Mouse (Mus musculus): ENCODE measurements at regions not wholly inside any gene's neighbourhood (a gene's known extent, or its start where the extent isn't known, plus 50 kb on each side); places are given as distances from the start of the nearest gene placed in this dataset.

DNA sequence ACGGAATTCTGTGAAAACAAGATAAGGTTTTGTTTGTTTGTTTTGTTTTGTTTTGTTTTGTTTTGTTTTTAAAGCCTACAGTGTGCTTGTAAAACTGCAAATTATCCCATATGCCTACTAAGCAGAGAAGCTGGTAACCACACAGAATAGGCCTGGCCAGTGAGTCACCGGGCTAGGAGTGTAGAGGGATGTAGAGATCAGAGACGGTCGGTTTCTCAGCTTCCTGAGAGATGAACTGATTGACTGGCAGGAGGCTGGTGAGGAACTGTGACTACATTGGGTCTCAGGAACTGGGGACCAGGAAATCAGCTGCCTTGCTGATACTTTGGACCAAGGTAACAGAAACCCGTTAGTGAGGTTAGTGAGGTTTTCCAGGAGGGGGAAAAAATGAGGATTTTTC is 100.6 kb upstream of the Hmga2 start:
- no peak overlapping the region for H3K27ac ChIP-seq (ENCODE audit: insufficient read depth, low read depth, low read length)
- TF ChIP-seq CTCF (IDR thresholded peaks at IDR 0.05; ENCODE audit: extremely low read depth, insufficient read length, insufficient replicate concordance, low read depth, low read length) = no peak
- no peak for TF ChIP-seq POLR2A (IDR thresholded peaks at IDR 0.05; ENCODE audit: low read depth, low read length)
- H3K27me3 ChIP-seq (ENCODE audit: control insufficient read depth, insufficient read depth, low read length) = no peaks in the 10 kb centered on the region
- 68% methylated on average over 5 of the region's 5 CpGs for WGBS
- H3K36me3 ChIP-seq (ENCODE audit: control insufficient read depth, insufficient read depth, low read length) = no peaks in the 10 kb centered on the region
- H3K4me3 ChIP-seq (ENCODE audit: low read depth, low read length) = no peak overlapping the region
- H3K4me1 ChIP-seq (ENCODE audit: control insufficient read depth, insufficient read depth, insufficient read length, low read length) = peaks cover 5% of the 10 kb centered on the region; the same call in 1 of the 2 replicates

DNA sequence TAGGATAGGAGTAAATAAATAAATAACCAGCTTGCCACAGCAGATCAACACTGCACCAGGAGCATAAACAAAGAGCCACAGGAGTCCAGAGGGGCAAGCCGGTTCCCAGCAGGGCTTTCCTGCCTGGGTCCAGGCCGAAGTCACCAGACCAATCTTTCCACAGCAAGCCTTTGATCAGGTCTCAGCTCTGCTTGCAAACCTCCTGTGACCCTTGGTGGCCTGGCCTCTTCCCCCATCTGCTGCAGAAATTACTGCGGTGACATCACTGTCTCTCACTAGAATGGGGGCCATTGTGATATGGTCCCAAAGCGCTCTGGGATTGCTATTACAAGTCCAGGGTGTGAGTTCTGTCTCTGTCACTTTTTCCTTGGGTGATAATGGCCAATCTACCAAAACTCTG is 99.9 kb upstream of the Hmga2 start:
- Histone ChIP-seq H3K36me3 (ENCODE audit: control insufficient read depth, insufficient read depth, low read length) (no peaks in the 10 kb centered on the region), H3K4me3 (ENCODE audit: low read depth, low read length) (no peak overlapping the region)
- WGBS = 83% methylated on average over 4 of the region's 4 CpGs

DNA sequence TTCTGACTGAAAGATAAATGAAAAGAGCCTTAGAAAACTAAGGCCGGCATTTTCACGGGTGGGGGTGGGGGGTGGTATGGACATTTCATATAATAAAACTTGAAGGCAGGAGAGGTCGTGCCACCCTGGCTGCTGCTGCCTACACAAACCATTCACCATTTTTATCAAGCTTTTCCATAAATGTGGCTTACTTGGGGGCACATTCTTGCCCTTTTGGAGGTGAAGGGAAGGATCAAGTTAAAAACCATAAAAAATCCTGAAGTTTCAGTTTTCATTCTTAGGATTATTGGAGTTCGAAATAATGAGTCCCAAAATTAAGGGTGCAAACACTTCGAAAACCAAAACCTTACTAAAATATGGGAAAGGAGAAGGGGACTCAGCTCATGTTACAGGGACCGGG is 95.1 kb upstream of the Hmga2 start:
- no peaks in the 10 kb centered on the region for H3K27me3 ChIP-seq (ENCODE audit: control insufficient read depth, insufficient read depth, low read length)

More for the DNA sequence above, 99.9 kb upstream of the Hmga2 start:
- H3K4me1 ChIP-seq (ENCODE audit: control insufficient read depth, insufficient read depth, insufficient read length, low read length) = no peaks in the 10 kb centered on the region
- no peak overlapping the region for H3K27ac ChIP-seq (ENCODE audit: insufficient read depth, low read depth, low read length)
- no peaks in the 10 kb centered on the region for H3K27me3 ChIP-seq (ENCODE audit: control insufficient read depth, insufficient read depth, low read length)
- TF ChIP-seq CTCF (IDR thresholded peaks at IDR 0.05; ENCODE audit: extremely low read depth, insufficient read length, insufficient replicate concordance, low read depth, low read length) = no peak
- no peak for TF ChIP-seq POLR2A (IDR thresholded peaks at IDR 0.05; ENCODE audit: low read depth, low read length)

DNA sequence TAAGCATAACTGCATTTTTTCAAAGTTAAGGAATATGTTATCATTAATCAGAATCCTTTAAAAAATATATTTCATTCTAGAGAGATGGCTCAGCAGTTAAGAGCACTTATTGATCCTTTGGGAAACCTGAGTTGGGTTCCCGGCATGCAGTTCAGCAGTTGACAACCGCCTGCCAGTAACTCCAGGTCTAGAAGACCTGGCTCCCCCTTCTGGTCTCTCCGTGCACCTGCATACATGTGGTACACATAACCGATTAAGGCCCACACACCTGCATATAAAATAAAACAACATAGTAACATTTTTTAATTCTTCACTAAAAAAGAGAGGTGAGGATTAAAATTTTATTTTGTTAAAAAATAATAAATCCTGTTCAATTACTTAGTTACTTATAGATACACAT is 89.7 kb upstream of the Hmga2 start:
- no peak overlapping the region for H3K27ac ChIP-seq (ENCODE audit: insufficient read depth, low read depth, low read length)
- H3K4me3 ChIP-seq (ENCODE audit: low read depth, low read length) = no peak overlapping the region
- no peaks in the 10 kb centered on the region for H3K27me3 ChIP-seq (ENCODE audit: control insufficient read depth, insufficient read depth, low read length)
- TF ChIP-seq POLR2A (IDR thresholded peaks at IDR 0.05; ENCODE audit: low read depth, low read length) = no peak
- 95% methylated on average over 4 of the region's 4 CpGs for WGBS
- H3K4me1 ChIP-seq (ENCODE audit: control insufficient read depth, insufficient read depth, insufficient read length, low read length) = no peaks in the 10 kb centered on the region
- no peaks in the 10 kb centered on the region for H3K36me3 ChIP-seq (ENCODE audit: control insufficient read depth, insufficient read depth, low read length)

More for the DNA sequence above, 95.1 kb upstream of the Hmga2 start:
- H3K4me1 ChIP-seq (ENCODE audit: control insufficient read depth, insufficient read depth, insufficient read length, low read length) = no peaks in the 10 kb centered on the region
- WGBS = 21% methylated on average over 6 of the region's 6 CpGs
- H3K4me3 ChIP-seq (ENCODE audit: low read depth, low read length) = no peak overlapping the region
- no peak overlapping the region for H3K27ac ChIP-seq (ENCODE audit: insufficient read depth, low read depth, low read length)
- no peaks in the 10 kb centered on the region for H3K36me3 ChIP-seq (ENCODE audit: control insufficient read depth, insufficient read depth, low read length)
- no peak for TF ChIP-seq POLR2A (IDR thresholded peaks at IDR 0.05; ENCODE audit: low read depth, low read length)
- no peak for TF ChIP-seq CTCF (IDR thresholded peaks at IDR 0.05; ENCODE audit: extremely low read depth, insufficient read length, insufficient replicate concordance, low read depth, low read length)

DNA sequence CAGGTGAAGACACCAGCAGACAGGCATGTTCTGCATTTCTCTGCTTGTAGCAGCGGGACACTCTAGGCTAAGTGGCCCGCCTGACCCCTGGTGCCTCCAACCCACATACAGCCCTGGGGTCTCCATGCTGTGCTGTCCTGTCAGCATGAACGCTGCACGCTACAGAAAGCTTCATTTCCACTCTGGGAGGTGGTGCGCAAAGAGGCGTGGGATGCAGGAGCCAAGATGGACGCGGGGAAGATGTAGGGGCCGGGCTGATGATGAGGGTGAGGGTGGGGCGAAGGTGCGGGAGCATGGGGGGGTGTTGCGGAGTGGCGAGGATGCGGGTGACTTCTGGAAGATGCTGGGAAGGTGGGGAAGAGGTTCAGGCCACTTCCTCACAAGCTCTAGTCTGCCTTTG is 88.6 kb upstream of the Hmga2 start:
- no peaks in the 10 kb centered on the region for H3K4me1 ChIP-seq (ENCODE audit: control insufficient read depth, insufficient read depth, insufficient read length, low read length)
- H3K4me3 ChIP-seq (ENCODE audit: low read depth, low read length) = no peak overlapping the region
- no peaks in the 10 kb centered on the region for H3K36me3 ChIP-seq (ENCODE audit: control insufficient read depth, insufficient read depth, low read length)
- 63% methylated on average over 14 of the region's 14 CpGs for WGBS
- H3K27me3 ChIP-seq (ENCODE audit: control insufficient read depth, insufficient read depth, low read length) = no peaks in the 10 kb centered on the region
- no peak overlapping the region for H3K27ac ChIP-seq (ENCODE audit: insufficient read depth, low read depth, low read length)
- no peak for TF ChIP-seq POLR2A (IDR thresholded peaks at IDR 0.05; ENCODE audit: low read depth, low read length)
- TF ChIP-seq CTCF (IDR thresholded peaks at IDR 0.05; ENCODE audit: extremely low read depth, insufficient read length, insufficient replicate concordance, low read depth, low read length) = no peak

DNA sequence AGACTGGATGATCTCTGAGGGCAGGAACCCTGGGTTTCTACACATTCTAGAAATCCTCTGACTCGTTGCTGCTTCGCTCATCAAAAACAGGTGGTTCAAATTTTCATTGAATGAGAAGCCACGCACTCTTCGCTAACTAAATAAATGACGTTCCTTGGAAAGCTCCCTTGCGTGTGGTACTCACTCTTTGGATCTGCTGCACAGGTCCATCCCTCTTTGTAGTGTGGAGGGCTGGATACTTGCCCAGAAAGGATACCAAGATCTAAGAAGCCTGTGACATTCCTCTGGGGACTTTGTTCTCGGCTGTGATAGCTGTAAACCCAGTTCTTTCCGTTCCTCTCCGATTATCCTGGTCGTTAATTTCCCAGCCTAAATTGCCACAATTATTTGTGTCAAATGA is 87.7 kb upstream of the Hmga2 start:
- Histone ChIP-seq H3K27ac (ENCODE audit: insufficient read depth, low read depth, low read length) (no peak overlapping the region), H3K4me3 (ENCODE audit: low read depth, low read length) (no peak overlapping the region), H3K36me3 (ENCODE audit: control insufficient read depth, insufficient read depth, low read length) (no peaks in the 10 kb centered on the region), H3K4me1 (ENCODE audit: control insufficient read depth, insufficient read depth, insufficient read length, low read length) (no peaks in the 10 kb centered on the region), H3K27me3 (ENCODE audit: control insufficient read depth, insufficient read depth, low read length) (no peaks in the 10 kb centered on the region)
- TF ChIP-seq CTCF (IDR thresholded peaks at IDR 0.05; ENCODE audit: extremely low read depth, insufficient read length, insufficient replicate concordance, low read depth, low read length) = no peak
- no peak for TF ChIP-seq POLR2A (IDR thresholded peaks at IDR 0.05; ENCODE audit: low read depth, low read length)
- 14% methylated on average over 10 of the region's 10 CpGs for WGBS

DNA sequence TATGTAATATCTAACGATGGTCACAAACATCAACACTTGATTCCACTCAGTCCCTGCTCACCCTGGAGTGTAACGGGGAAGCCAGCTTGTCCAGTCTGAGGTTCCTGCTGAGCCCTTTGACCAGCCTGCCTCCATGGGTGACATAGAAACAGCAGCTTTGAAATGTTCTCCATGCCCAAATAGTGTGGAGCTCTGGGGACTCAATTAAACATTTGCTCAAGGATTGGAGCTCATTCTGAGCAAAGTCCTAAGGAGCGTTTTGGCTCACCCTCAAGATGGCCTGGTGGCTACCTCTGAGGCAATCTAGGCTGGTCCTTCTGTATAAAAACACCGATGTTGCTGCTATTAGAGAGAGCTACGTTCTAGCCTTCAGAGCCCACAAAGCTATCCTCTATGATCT is 85.6 kb upstream of the Hmga2 start:
- no peak overlapping the region for H3K4me3 ChIP-seq (ENCODE audit: low read depth, low read length)
- H3K27ac ChIP-seq (ENCODE audit: insufficient read depth, low read depth, low read length) = no peak overlapping the region
- peaks cover 10% of the 10 kb centered on the region for H3K4me1 ChIP-seq (ENCODE audit: control insufficient read depth, insufficient read depth, insufficient read length, low read length)
- H3K27me3 ChIP-seq (ENCODE audit: control insufficient read depth, insufficient read depth, low read length) = no peaks in the 10 kb centered on the region
- no peaks in the 10 kb centered on the region for H3K36me3 ChIP-seq (ENCODE audit: control insufficient read depth, insufficient read depth, low read length)
- WGBS = 84% methylated on average over 5 of the region's 5 CpGs
- no peak for TF ChIP-seq POLR2A (IDR thresholded peaks at IDR 0.05; ENCODE audit: low read depth, low read length)
- TF ChIP-seq CTCF (IDR thresholded peaks at IDR 0.05; ENCODE audit: extremely low read depth, insufficient read length, insufficient replicate concordance, low read depth, low read length) = no peak

Data from small intestine, adult 2 months (tissue).